Mouse (Mus musculus) G1E (cell line): ENCODE data around the gene Ppil4.

ENCODE experiments used
- CTCF ChIP-seq: IDR thresholded peaks from 2 replicates; pipeline ENCODE4 v1.5.1; 2012; ENCODE audit warnings: low read depth, low read length, inconsistent platforms, mixed read lengths
- GATA2 ChIP-seq: IDR thresholded peaks from 2 replicates; pipeline ENCODE4 v1.6.1; 2012; ENCODE audit warnings: low read depth, low read length, inconsistent platforms, borderline replicate concordance
- TAL1 ChIP-seq: conservative IDR thresholded peaks from 2 replicates; pipeline ENCODE4 v1.6.1; 2012; ENCODE audit warnings: low read depth, low read length, inconsistent platforms, mixed read lengths

DNA sequence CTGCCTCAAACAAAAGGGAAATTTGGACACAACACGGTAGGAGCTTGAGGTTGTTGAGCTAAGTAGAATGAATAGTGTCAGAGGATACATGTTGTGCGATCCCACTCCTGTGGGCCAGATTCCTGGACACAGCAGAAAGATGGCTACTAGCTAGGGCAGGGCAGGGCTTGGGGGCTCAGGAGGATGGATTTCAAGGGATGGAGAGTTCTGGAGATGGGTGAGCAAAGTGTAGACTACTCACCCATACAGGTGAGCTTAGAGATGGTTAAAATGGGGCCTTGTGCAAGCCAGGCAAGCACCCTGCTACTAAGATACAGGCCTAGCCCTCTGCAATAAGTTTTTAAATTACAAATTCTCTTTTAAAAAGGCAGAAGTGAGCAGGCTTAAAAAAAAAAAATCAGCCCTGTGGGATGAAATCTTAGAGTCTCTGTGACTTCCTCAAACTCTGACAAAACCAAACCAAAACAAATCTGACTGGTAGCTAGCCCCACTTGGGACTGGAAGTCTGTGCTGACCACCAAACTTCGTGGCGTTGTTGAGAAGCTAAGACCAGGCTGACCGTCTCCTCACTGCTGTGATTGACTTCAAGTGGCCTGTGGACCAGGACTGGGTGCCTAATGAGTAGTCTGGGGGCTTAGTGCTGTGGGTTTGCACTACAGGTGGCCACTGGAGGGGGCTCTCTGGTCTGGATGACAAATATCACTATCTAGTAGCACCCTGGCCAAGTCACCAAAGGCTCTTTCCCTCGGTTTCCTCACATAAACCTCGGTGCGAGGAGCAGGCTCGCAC, 40.9 kb downstream of the Ppil4 start:
- TF ChIP-seq CTCF (no peak), TAL1 (no peak), GATA2 (no peak)
